Mouse (Mus musculus) CD8-positive naive resting alpha-beta T cell, adult 57 days (primary cell): ENCODE results near the gene Cnfn. TPM values are rescaled to one million over a fixed set of nuclear protein-coding genes. Genes with fewer than 3 reads are reported as not detected.

Experiments used
- total RNA-seq: library from RNA; stranded (reverse); gene quantifications from one replicate; pipeline ENCODE4 v1.2.4, GENCODE M21; 2023

The Cnfn gene
- not detected for total RNA-seq

GRCm38 (mm10) chr7:25369058-25369749 lies at the start of gene Cnfn:
Cnfn (minus strand) TSS chr7:25369724.

GRCm38 (mm10) chr7:25412833-25413441 lies 43.4 kb upstream of the Cnfn start, which contains the start of gene Cxcl17:
Cxcl17 (minus strand) TSS chr7:25412886.

GRCm38 (mm10) chr7:25398610-25399009 lies 29.1 kb upstream of the Cnfn start, which contains the start of gene Lipe:
Lipe (minus strand) TSS chr7:25398710.

Other genes with a start within 250 kb of the Cnfn start
- 22.4 TPM for gene Pou2f2, start 190.0 kb downstream of the Cnfn start, total RNA-seq
- 91.3 TPM for gene Dedd2, start 149.1 kb downstream of the Cnfn start, total RNA-seq
- 19.5 TPM for gene Zfp526, start 148.3 kb downstream of the Cnfn start, total RNA-seq
- 90.8 TPM for gene Gsk3a, start 131.9 kb downstream of the Cnfn start, total RNA-seq
- 38.9 TPM for gene Erf, start 119.0 kb downstream of the Cnfn start, total RNA-seq
- gene Cic, start 102.0 kb downstream of the Cnfn start, total RNA-seq: 342 TPM
- 15.0 TPM for gene Pafah1b3, start 71.7 kb downstream of the Cnfn start, total RNA-seq
- gene Prr19, start 68.3 kb downstream of the Cnfn start, total RNA-seq: not detected
- gene Tmem145, start 63.6 kb downstream of the Cnfn start, total RNA-seq: not detected
- gene Megf8, start 52.6 kb downstream of the Cnfn start, total RNA-seq: 0.89 TPM
- 13.0 TPM for gene Lipe, start 29.0 kb upstream of the Cnfn start, total RNA-seq
- not detected for gene Cxcl17, start 43.2 kb upstream of the Cnfn start, total RNA-seq
- 4.8 TPM for gene Ceacam1, start 107.9 kb upstream of the Cnfn start, total RNA-seq
- gene Ceacam2, start 170.1 kb upstream of the Cnfn start, total RNA-seq: 0.67 TPM
- gene Erich4, start 246.2 kb upstream of the Cnfn start, total RNA-seq: not detected
- 72.9 TPM for gene Dmac2, start 249.7 kb upstream of the Cnfn start, total RNA-seq